Comparison of ENCODE assay signal across 8 mouse cellular contexts in genomic region chr13:67484424-67484811, GRCm38 (mm10). TPM values are rescaled to one million over a fixed set of nuclear protein-coding genes. Genes with fewer than 3 reads are reported as not detected.
DNase-seq lines count a peak whose midpoint lies in the region; ATAC-seq and TF ChIP-seq lines count a peak whose summit lies in the region.

No protein-coding gene starts in this region.

- peak; percentile 27 for ATAC-seq in lung, postnatal 0 days
- no peak; the same call in 1 of the 2 replicates for ATAC-seq in embryonic facial prominence, embryonic 13.5 days (ENCODE audit: insufficient number of reproducible peaks, insufficient read depth, low FRiP score, low TSS enrichment, low read depth)
- ATAC-seq in hindbrain, embryonic 11.5 days (ENCODE audit: low FRiP score), result peak; percentile 63

- H3K9me3 ChIP-seq in lung, postnatal 0 days (ENCODE audit: low read length), result no peaks in the 10 kb centered on the region
- peaks cover 5% of the 10 kb centered on the region for H3K9me3 ChIP-seq in embryonic facial prominence, embryonic 13.5 days
- no peaks in the 10 kb centered on the region for H3K9me3 ChIP-seq in hindbrain, embryonic 11.5 days (ENCODE audit: control insufficient read depth, low read length)

- DNase-seq in lung, postnatal 0 days (ENCODE audit: low spot score), result no peak
- DNase-seq in lung, postnatal 14 days, result no peak
- peak; percentile 7 for DNase-seq in hindbrain, embryonic 11.5 days (ENCODE audit: low spot score)
- no peak for DNase-seq in yolk sac, embryonic 10.5 days (ENCODE audit: low spot score)
- no peak for DNase-seq in frontal cortex, postnatal 25 days (ENCODE audit: low spot score in 2 of 2)
- DNase-seq in gastrocnemius, postnatal 10 days, result no peak

- peaks cover 10% of the 10 kb centered on the region; the same call in 1 of the 2 replicates for H3K79me2 ChIP-seq in macrophage (ENCODE audit: inconsistent target)

- peak overlapping the region; percentile 65; the same call in 1 of the 2 replicates for H3K9ac ChIP-seq in lung, postnatal 0 days (replicated peaks; ENCODE audit: low read depth)
- peak overlapping the region; percentile 74 for H3K9ac ChIP-seq in embryonic facial prominence, embryonic 13.5 days
- H3K9ac ChIP-seq in hindbrain, embryonic 11.5 days (ENCODE audit: low read depth, low read length), result 0 out of 2 replicates have a peak overlapping the region, but pooled peaks have one; percentile 32

- WGBS in lung, postnatal 0 days, result 28% methylated on average over 8 of the region's 8 CpGs
- WGBS in embryonic facial prominence, embryonic 13.5 days, result 35% methylated on average over 8 of the region's 8 CpGs
- WGBS in hindbrain, embryonic 11.5 days, result 46% methylated on average over 8 of the region's 8 CpGs
- 39% methylated on average over 8 of the region's 8 CpGs for WGBS in macrophage (ENCODE audit: missing documents)

- H3K36me3 ChIP-seq in lung, postnatal 0 days (ENCODE audit: insufficient read depth, low read length), result no peaks in the 10 kb centered on the region
- H3K36me3 ChIP-seq in embryonic facial prominence, embryonic 13.5 days, result peaks cover 31% of the 10 kb centered on the region
- H3K36me3 ChIP-seq in hindbrain, embryonic 11.5 days (ENCODE audit: control insufficient read depth, insufficient read depth, low read length), result peaks cover 2% of the 10 kb centered on the region; the same call in 1 of the 2 replicates
- peaks cover 4% of the 10 kb centered on the region; the same call in 1 of the 2 replicates for H3K36me3 ChIP-seq in macrophage (ENCODE audit: inconsistent target)

- no peak for TF ChIP-seq CTCF in lung, postnatal 0 days (IDR thresholded peaks at IDR 0.05)

- no peaks in the 10 kb centered on the region for H3K27me3 ChIP-seq in lung, postnatal 0 days (replicated peaks; ENCODE audit: insufficient read depth, low read length)
- H3K27me3 ChIP-seq in embryonic facial prominence, embryonic 13.5 days, result no peaks in the 10 kb centered on the region
- H3K27me3 ChIP-seq in hindbrain, embryonic 11.5 days (ENCODE audit: control insufficient read depth, insufficient read depth, low read length), result no peaks in the 10 kb centered on the region

- no peak for TF ChIP-seq EP300 in lung, postnatal 0 days (IDR thresholded peaks at IDR 0.05)

- no peak overlapping the region for H3K27ac ChIP-seq in lung, postnatal 0 days (ENCODE audit: low read length)
- peak overlapping the region; percentile 28; the same call in 1 of the 2 replicates for H3K27ac ChIP-seq in embryonic facial prominence, embryonic 13.5 days
- H3K27ac ChIP-seq in hindbrain, embryonic 11.5 days (ENCODE audit: low read depth, low read length), result no peak overlapping the region
- H3K27ac ChIP-seq in macrophage, result peak overlapping the region; percentile 66

- peak overlapping the region; percentile 63 for H3K4me3 ChIP-seq in lung, postnatal 0 days (ENCODE audit: low read depth, low read length)
- H3K4me3 ChIP-seq in embryonic facial prominence, embryonic 13.5 days, result peak overlapping the region; percentile 65
- H3K4me3 ChIP-seq in hindbrain, embryonic 11.5 days (ENCODE audit: low read depth, low read length), result peak overlapping the region; percentile 44
- peak overlapping the region; percentile 71 for H3K4me3 ChIP-seq in macrophage (ENCODE audit: inconsistent target)

- peaks cover 4% of the 10 kb centered on the region; the same call in 1 of the 2 replicates for H3K4me1 ChIP-seq in lung, postnatal 0 days (ENCODE audit: insufficient read depth, low read depth, low read length)
- H3K4me1 ChIP-seq in embryonic facial prominence, embryonic 13.5 days, result peaks cover 6% of the 10 kb centered on the region
- H3K4me1 ChIP-seq in hindbrain, embryonic 11.5 days (replicated peaks; ENCODE audit: control insufficient read depth, insufficient read depth, low read length), result no peaks in the 10 kb centered on the region

- peak overlapping the region; percentile 54 for H3K4me2 ChIP-seq in lung, postnatal 0 days (replicated peaks; ENCODE audit: low read depth, low read length)
- H3K4me2 ChIP-seq in embryonic facial prominence, embryonic 13.5 days, result peak overlapping the region; percentile 70
- peak overlapping the region; percentile 64 for H3K4me2 ChIP-seq in hindbrain, embryonic 11.5 days (replicated peaks; ENCODE audit: low read depth, low read length)

RNA-seq across cellular contexts. Expression of gene Zfp874b, which starts 0.4 kb away (rescaled TPM):
- polyA plus RNA-seq in lung, postnatal 0 days (2015; fragmentation: Nextera tagmentation; extraction: Ambion mirVana), result 3.4 and 4.4 TPM in 2 replicates
- 3.8 and 5.2 TPM in 2 replicates for polyA plus RNA-seq in embryonic facial prominence, embryonic 13.5 days (2015; fragmentation: Nextera tagmentation; extraction: Ambion mirVana)
- 1.3 and 1.4 TPM in 2 replicates for polyA plus RNA-seq in hindbrain, embryonic 11.5 days (2014; fragmentation: Nextera tagmentation; extraction: Ambion mirVana)
- total RNA-seq in macrophage (2018; cell fraction: chromatin; rRNA removed), result 10 to 100 TPM in 6 of 26 experiments, 1 to 10 TPM in 20; 2.6 to 25.1 (median 7.9) TPM
- total RNA-seq in macrophage (2018; cell fraction: cytosol; rRNA removed), result 10 to 100 TPM in 2 of 26 experiments, 1 to 10 TPM in 24; 2.7 to 10.8 (median 4.9) TPM
- total RNA-seq in macrophage (2018; cell fraction: nucleus; rRNA removed), result 10 to 100 TPM in 4 of 26 experiments, 1 to 10 TPM in 22; 3.0 to 14.2 (median 4.8) TPM
- 4.9 to 9.3 TPM (median 7.7 TPM) in 3 replicates for polyA plus RNA-seq in macrophage (2018)
- 1 to 10 TPM; 7.2 to 7.7 TPM for total RNA-seq in gastrocnemius, postnatal 10 days (2021)

RNA-seq across cellular contexts. Expression of gene Zfp58, which starts 15.9 kb away (rescaled TPM):
- polyA plus RNA-seq in lung, postnatal 0 days (2015; fragmentation: Nextera tagmentation; extraction: Ambion mirVana), result 6.5 and 6.8 TPM in 2 replicates
- 19.5 and 21.9 TPM in 2 replicates for polyA plus RNA-seq in embryonic facial prominence, embryonic 13.5 days (2015; fragmentation: Nextera tagmentation; extraction: Ambion mirVana)
- 15.4 and 15.6 TPM in 2 replicates for polyA plus RNA-seq in hindbrain, embryonic 11.5 days (2014; fragmentation: Nextera tagmentation; extraction: Ambion mirVana)
- total RNA-seq in macrophage (2018; cell fraction: chromatin; rRNA removed), result 10 to 100 TPM in 10 of 26 experiments, 1 to 10 TPM in 16; 3.0 to 17.1 (median 8.9) TPM
- total RNA-seq in macrophage (2018; cell fraction: cytosol; rRNA removed), result 1 to 10 TPM; 1.2 to 6.3 (median 4.7) TPM
- 10 to 100 TPM in 5 of 26 experiments, 1 to 10 TPM in 21; 2.1 to 15.8 (median 5.9) TPM for total RNA-seq in macrophage (2018; cell fraction: nucleus; rRNA removed)
- 4.4 to 10.5 TPM (median 6.7 TPM) in 3 replicates for polyA plus RNA-seq in macrophage (2018)
- 1 to 10 TPM; 3.6 to 5.0 TPM for total RNA-seq in gastrocnemius, postnatal 10 days (2021)

RNA-seq across cellular contexts. Expression of gene Zfp874a, which starts 33.0 kb away (rescaled TPM):
- polyA plus RNA-seq in lung, postnatal 0 days (2015; fragmentation: Nextera tagmentation; extraction: Ambion mirVana), result 7.9 and 8.8 TPM in 2 replicates
- 10.4 and 12.8 TPM in 2 replicates for polyA plus RNA-seq in embryonic facial prominence, embryonic 13.5 days (2015; fragmentation: Nextera tagmentation; extraction: Ambion mirVana)
- polyA plus RNA-seq in hindbrain, embryonic 11.5 days (2014; fragmentation: Nextera tagmentation; extraction: Ambion mirVana), result 7.5 TPM in 2 replicates
- total RNA-seq in macrophage (2018; cell fraction: chromatin; rRNA removed), result 10 to 100 TPM in 4 of 26 experiments, 1 to 10 TPM in 21, under 1 TPM in 1; 0.92 to 16.4 (median 5.2) TPM
- total RNA-seq in macrophage (2018; cell fraction: cytosol; rRNA removed), result 10 to 100 TPM in 7 of 26 experiments, 1 to 10 TPM in 19; 4.2 to 13.0 (median 7.6) TPM
- total RNA-seq in macrophage (2018; cell fraction: nucleus; rRNA removed), result 10 to 100 TPM in 2 of 26 experiments, 1 to 10 TPM in 24; 1.6 to 13.2 (median 4.2) TPM
- polyA plus RNA-seq in macrophage (2018), result 6.3 to 10.0 TPM (median 9.7 TPM) in 3 replicates
- 1 to 10 TPM; 3.9 to 4.1 TPM for total RNA-seq in gastrocnemius, postnatal 10 days (2021)

RNA-seq across cellular contexts. Expression of gene Gm26965, which starts 41.5 kb away (rescaled TPM):
- polyA plus RNA-seq in lung, postnatal 0 days (2015; fragmentation: Nextera tagmentation; extraction: Ambion mirVana), result 0.12 and 0.39 TPM in 2 replicates
- polyA plus RNA-seq in embryonic facial prominence, embryonic 13.5 days (2015; fragmentation: Nextera tagmentation; extraction: Ambion mirVana), result not detected in 2 replicates
- polyA plus RNA-seq in hindbrain, embryonic 11.5 days (2014; fragmentation: Nextera tagmentation; extraction: Ambion mirVana), result 0.23 TPM in 1 of 2 replicates, not detected in the other
- total RNA-seq in macrophage (2018; cell fraction: chromatin; rRNA removed), result 1 to 10 TPM in 3 of 26 experiments, under 1 TPM in 2, not detected in 21; 0.61 to 1.3 (median 1.0) TPM
- total RNA-seq in macrophage (2018; cell fraction: cytosol; rRNA removed), result under 1 TPM in 4 of 26 experiments, not detected in 22; 0.07 to 0.31 (median 0.15) TPM
- total RNA-seq in macrophage (2018; cell fraction: nucleus; rRNA removed), result under 1 TPM in 1 of 26 experiments, not detected in 25; 0.40 TPM
- polyA plus RNA-seq in macrophage (2018), result not detected in 3 replicates
- not detected for total RNA-seq in gastrocnemius, postnatal 10 days (2021)

RNA-seq across cellular contexts. Expression of gene Zfp87, which starts 41.6 kb away (rescaled TPM):
- 33.8 and 40.5 TPM in 2 replicates for polyA plus RNA-seq in lung, postnatal 0 days (2015; fragmentation: Nextera tagmentation; extraction: Ambion mirVana)
- polyA plus RNA-seq in embryonic facial prominence, embryonic 13.5 days (2015; fragmentation: Nextera tagmentation; extraction: Ambion mirVana), result 23.9 and 25.1 TPM in 2 replicates
- 34.9 and 39.7 TPM in 2 replicates for polyA plus RNA-seq in hindbrain, embryonic 11.5 days (2014; fragmentation: Nextera tagmentation; extraction: Ambion mirVana)
- 10 to 100 TPM in 13 of 26 experiments, 1 to 10 TPM in 13; 1.7 to 24.0 (median 10.5) TPM for total RNA-seq in macrophage (2018; cell fraction: chromatin; rRNA removed)
- 10 to 100 TPM in 20 of 26 experiments, 1 to 10 TPM in 6; 5.3 to 23.2 (median 13.6) TPM for total RNA-seq in macrophage (2018; cell fraction: cytosol; rRNA removed)
- 10 to 100 TPM in 13 of 26 experiments, 1 to 10 TPM in 13; 2.8 to 21.4 (median 10.3) TPM for total RNA-seq in macrophage (2018; cell fraction: nucleus; rRNA removed)
- polyA plus RNA-seq in macrophage (2018), result 19.6 to 25.6 TPM (median 21.4 TPM) in 3 replicates
- 1 to 10 TPM; 6.3 to 7.0 TPM for total RNA-seq in gastrocnemius, postnatal 10 days (2021)

Comparison
In these comparisons a context has a peak if more than half of its experiments do, and no peak if none do; other contexts are left out.
1. H3K27ac ChIP-seq: peak in embryonic facial prominence, embryonic 13.5 days (single experiment) and macrophage (single experiment); none in lung, postnatal 0 days (single experiment) and hindbrain, embryonic 11.5 days (single experiment).
2. Peak in every context shown above with its lines, with median percentiles within 50 percentile points of each other: H3K4me2 ChIP-seq, H3K4me3 ChIP-seq and H3K9ac ChIP-seq.